Mouse (Mus musculus) G1E (cell line): ENCODE results near the gene Nat14. TPM values are rescaled to one million over a fixed set of nuclear protein-coding genes. Genes with fewer than 3 reads are reported as not detected.
A peak's percentile ranks its signal among the peaks of the same experiment; 100 is the strongest.

Source experiments
- ATAC-seq: 2 replicates; pipeline ENCODE4 v1.8.0; 2016; ENCODE audit warnings: mild to moderate bottlenecking; ENCODE audit not compliant: insufficient number of reproducible peaks, poor library complexity, low FRiP score, severe bottlenecking; ENCODE audit errors: extremely low read depth
- DNase-seq: peaks from one replicate; pipeline ENCODE4 v3.0.0; 2012; ENCODE audit warnings: low spot score
- H3K27me3 ChIP-seq: 2 replicates; pipeline ENCODE4 v1.6.1; 2012; ENCODE audit warnings: mild to moderate bottlenecking, low read length, inconsistent platforms; ENCODE audit not compliant: insufficient read depth
- H3K36me3 ChIP-seq: replicated peaks from 2 replicates; pipeline ENCODE3; 2012; ENCODE audit warnings: mild to moderate bottlenecking, inconsistent platforms
- H3K4me1 ChIP-seq: 2 replicates; pipeline ENCODE4 v1.6.1; 2012; ENCODE audit warnings: low read depth, low read length, inconsistent platforms, mixed read lengths; ENCODE audit not compliant: insufficient read depth
- H3K4me3 ChIP-seq: 2 replicates; pipeline ENCODE4 v1.5.1; 2012; ENCODE audit warnings: low read depth, mild to moderate bottlenecking, inconsistent platforms, low read length, moderate library complexity, mixed read lengths
- H3K9me3 ChIP-seq: replicated peaks from 2 replicates; pipeline ENCODE4 v1.6.1; 2012; ENCODE audit warnings: inconsistent platforms
- CTCF ChIP-seq: IDR thresholded peaks from 2 replicates; pipeline ENCODE4 v1.5.1; 2012; ENCODE audit warnings: low read depth, low read length, inconsistent platforms, mixed read lengths
- GATA1 ChIP-seq: IDR thresholded peaks from 2 replicates; pipeline ENCODE4 v1.6.1; 2012; ENCODE audit warnings: borderline replicate concordance, low read length, inconsistent platforms, mixed read lengths
- GATA2 ChIP-seq: IDR thresholded peaks from 2 replicates; pipeline ENCODE4 v1.6.1; 2012; ENCODE audit warnings: low read depth, low read length, inconsistent platforms, borderline replicate concordance
- POLR2AphosphoS5 ChIP-seq: IDR thresholded peaks from 2 replicates; pipeline ENCODE4 v1.6.1; 2012; ENCODE audit warnings: low read depth, low read length, inconsistent platforms; ENCODE audit not compliant: insufficient replicate concordance
- TAL1 ChIP-seq: conservative IDR thresholded peaks from 2 replicates; pipeline ENCODE4 v1.6.1; 2012; ENCODE audit warnings: low read depth, low read length, inconsistent platforms, mixed read lengths
- polyA plus RNA-seq: library from polyadenylated mRNA; stranded (reverse); fragments of >175 nt; gene quantifications from 2 replicates; pipeline ENCODE4 v1.2.3, GENCODE M21; 2012
- total RNA-seq, 2 experiments: library from RNA; stranded (forward) in 1 of 2; stranded (reverse) in 1 of 2; fragments of 200-1000 nt in 1 of 2; fragments of >200 nt in 1 of 2; fragmentation: Nextera tagmentation in 1 of 2; gene quantifications; 2 replicates each; pipeline ENCODE4 v1.2.3; 2014 to 2017

Gene Nat14
- total and polyA plus RNA-seq, 3 experiments = 0.85 to 3.6 (median 1.1) TPM

- Histone ChIP-seq H3K4me3 (no peak overlapping the region), H3K9me3 (no peaks in the 10 kb centered on the region), H3K36me3 (no peaks in the 10 kb centered on the region), H3K4me1 (peaks cover 14% of the 10 kb centered on the region), H3K27me3 (peaks cover 21% of the 10 kb centered on the region)
- TF ChIP-seq GATA1 (no peak), TAL1 (no peak), POLR2AphosphoS5 (no peak), GATA2 (no peak), CTCF (no peak)
- DNase-seq (no peak), ATAC-seq (no peak)
Measured at GRCm38 (mm10) chr7:4942673-4943072, 20.8 kb downstream of the Nat14 start.

- peak; percentile 85 for DNase-seq
- H3K27me3 ChIP-seq = peaks cover 24% of the 10 kb centered on the region
- H3K4me3 ChIP-seq = no peak overlapping the region
- H3K9me3 ChIP-seq = no peaks in the 10 kb centered on the region
- ATAC-seq = peak; percentile 90
- H3K4me1 ChIP-seq = peaks cover 14% of the 10 kb centered on the region
- no peaks in the 10 kb centered on the region for H3K36me3 ChIP-seq
- TF ChIP-seq GATA1 (no peak), TAL1 (no peak), GATA2 (no peak), CTCF (peak; percentile 50)
Measured at GRCm38 (mm10) chr7:4943223-4943815, 21.5 kb downstream of the Nat14 start.

GRCm38 (mm10) chr7:4947855-4948254 is 26.0 kb downstream of the Nat14 start:
- no peaks in the 10 kb centered on the region for H3K36me3 ChIP-seq
- H3K27me3 ChIP-seq = peaks cover 34% of the 10 kb centered on the region
- H3K9me3 ChIP-seq = no peaks in the 10 kb centered on the region
- TF ChIP-seq GATA2 (no peak), POLR2AphosphoS5 (no peak), CTCF (no peak), GATA1 (no peak), TAL1 (no peak)
- no peak for ATAC-seq
- H3K4me3 ChIP-seq = no peak overlapping the region
- DNase-seq = no peak
- peaks cover 5% of the 10 kb centered on the region for H3K4me1 ChIP-seq

- DNase-seq (no peak), ATAC-seq (no peak)
- Histone ChIP-seq H3K36me3 (no peaks in the 10 kb centered on the region), H3K9me3 (no peaks in the 10 kb centered on the region), H3K4me1 (peaks cover 2% of the 10 kb centered on the region), H3K4me3 (no peak overlapping the region), H3K27me3 (peaks cover 34% of the 10 kb centered on the region)
- TF ChIP-seq CTCF (no peak), TAL1 (no peak), POLR2AphosphoS5 (no peak), GATA1 (no peak), GATA2 (no peak)
Measured at GRCm38 (mm10) chr7:4948386-4948785, 26.6 kb downstream of the Nat14 start.

GRCm38 (mm10) chr7:4950561-4951342 is 28.9 kb downstream of the Nat14 start:
- H3K9me3 ChIP-seq = no peaks in the 10 kb centered on the region
- no peak for TF ChIP-seq POLR2AphosphoS5
- peaks cover 29% of the 10 kb centered on the region for H3K27me3 ChIP-seq
- no peak overlapping the region for H3K4me3 ChIP-seq
- no peaks in the 10 kb centered on the region for H3K36me3 ChIP-seq
- ATAC-seq (no peak), DNase-seq (no peak)
- H3K4me1 ChIP-seq = no peaks in the 10 kb centered on the region

- TF ChIP-seq TAL1 (no peak), GATA1 (no peak), GATA2 (no peak), CTCF (no peak), POLR2AphosphoS5 (no peak)
- Histone ChIP-seq H3K9me3 (no peaks in the 10 kb centered on the region), H3K27me3 (peaks cover 11% of the 10 kb centered on the region), H3K36me3 (no peaks in the 10 kb centered on the region), H3K4me1 (no peaks in the 10 kb centered on the region), H3K4me3 (no peak overlapping the region)
- DNase-seq (no peak), ATAC-seq (no peak)
Measured at GRCm38 (mm10) chr7:4953815-4954445, 32.1 kb downstream of the Nat14 start.
